Mouse (Mus musculus) NIH3T3 (cell line): ENCODE data around the gene Slc30a6.
"Not testable (repeated sequence)": the region's sequence is repeated elsewhere in the genome, so short reads cannot be mapped to it uniquely, and the experiment has no call there.

Source experiments
- DNase-seq: peaks from one replicate; pipeline ENCODE4 v3.0.0-alpha.2; 2012; ENCODE audit warnings: low read depth

Slc30a6 gene

GRCm38 (mm10) chr17:74449776-74450175, 54.4 kb downstream of the Slc30a6 start:
- no peak for DNase-seq

DNA sequence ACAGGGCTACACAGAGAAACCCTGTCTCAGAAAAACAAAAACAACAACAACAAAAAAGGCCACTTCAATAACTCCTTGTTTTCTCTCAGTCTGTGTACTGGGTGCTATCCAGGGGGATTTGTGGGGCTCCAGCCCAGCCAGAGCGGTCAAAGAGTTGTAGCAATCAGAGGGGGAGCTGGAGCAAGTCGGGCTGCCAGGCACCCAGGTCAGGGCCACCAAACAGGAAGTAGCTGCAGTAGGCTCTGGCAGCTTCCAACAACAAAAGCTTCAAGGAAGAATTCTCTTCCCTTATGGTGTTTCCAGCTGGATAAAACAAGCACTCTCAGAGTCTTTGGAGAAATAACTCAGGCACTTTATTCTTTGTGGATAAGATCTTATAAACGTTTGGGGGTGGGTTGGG, 58.5 kb downstream of the Slc30a6 start:
- DNase-seq, result no peak

- DNase-seq, result no peak
Measured at GRCm38 (mm10) chr17:74454660-74455059, 59.3 kb downstream of the Slc30a6 start.

- DNase-seq, result no peak
Measured at GRCm38 (mm10) chr17:74455426-74455825, 60.0 kb downstream of the Slc30a6 start.

DNA sequence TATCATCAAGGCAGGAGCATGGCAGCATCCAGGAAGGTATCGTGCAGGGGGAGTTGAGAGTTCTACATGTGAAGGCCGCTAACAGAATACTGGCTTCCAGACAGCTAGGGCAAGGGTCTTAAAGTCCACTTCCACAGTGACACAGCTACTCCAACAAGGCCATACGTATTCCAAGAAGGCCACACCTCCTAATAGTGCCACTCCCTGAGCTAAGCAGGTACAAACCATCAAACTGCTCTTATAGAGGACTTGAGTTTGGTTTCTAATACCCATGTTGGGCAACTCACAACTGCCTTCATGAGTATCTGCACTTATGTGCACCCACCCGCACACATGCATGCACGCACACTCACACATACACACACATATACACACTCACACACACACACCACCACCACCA, 61.4 kb downstream of the Slc30a6 start:
- no peak for DNase-seq

DNA sequence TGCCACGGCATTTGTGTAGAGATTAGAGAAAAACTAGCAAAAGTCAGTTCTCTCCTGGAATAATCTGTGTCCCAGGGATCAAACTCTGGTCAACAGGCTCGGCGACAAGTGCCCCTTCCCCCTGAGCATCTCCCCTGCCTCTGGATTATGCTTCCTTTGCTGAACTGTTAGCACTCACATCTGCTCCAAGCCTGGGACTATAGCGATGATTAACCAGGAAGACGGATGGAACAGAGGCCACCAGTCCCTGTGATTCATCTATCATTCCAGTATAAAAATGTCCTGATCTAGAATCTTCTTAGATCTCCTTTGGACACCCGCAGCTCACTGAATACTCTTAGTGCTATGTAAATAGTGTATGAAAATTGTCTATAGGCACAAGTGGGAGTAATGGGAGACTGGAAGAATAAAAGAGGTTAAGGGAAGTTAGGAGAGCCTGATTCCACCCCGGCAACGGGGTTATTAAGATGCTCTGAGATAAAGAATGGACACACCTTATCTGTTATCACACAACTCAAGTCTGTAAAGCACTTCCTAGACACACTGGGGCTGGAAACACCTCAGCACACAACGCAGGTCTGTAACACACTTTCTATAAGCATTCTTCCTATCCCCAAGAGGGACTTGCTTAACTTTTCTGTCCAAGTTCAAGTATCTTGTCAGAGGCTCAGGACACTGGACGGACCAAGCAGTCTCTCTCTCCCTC, 62.7 kb downstream of the Slc30a6 start:
- DNase-seq, result no peak

GRCm38 (mm10) chr17:74458711-74459408, 63.5 kb downstream of the Slc30a6 start, which contains the start of gene Nlrc4:
Gene Nlrc4, minus strand, starts transcription at chr17:74459142.
- no peak for DNase-seq

GRCm38 (mm10) chr17:74463510-74463909, 68.1 kb downstream of the Slc30a6 start:
- no peak for DNase-seq

DNA sequence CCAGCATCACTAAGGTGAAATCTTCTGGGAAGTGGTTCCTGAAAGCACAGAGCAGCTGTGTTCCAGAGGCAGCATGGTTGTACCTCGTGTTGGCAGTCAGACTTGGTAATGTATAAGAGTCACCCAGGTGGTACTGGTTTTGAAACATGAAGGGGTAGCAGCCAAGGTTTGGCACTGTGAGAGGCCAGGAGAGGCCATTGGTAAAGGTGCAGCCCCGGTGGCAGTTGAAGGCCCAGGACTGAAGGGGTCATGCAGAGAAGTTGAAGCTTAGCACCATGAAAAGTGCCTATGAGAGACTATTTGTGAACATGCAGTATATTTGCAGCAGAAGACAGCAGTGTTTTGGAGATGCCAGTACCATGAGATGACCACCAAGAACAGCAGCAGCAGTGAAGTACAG, 72.6 kb downstream of the Slc30a6 start:
- DNase-seq, result not testable (repeated sequence)

GRCm38 (mm10) chr17:74470133-74470532, 74.7 kb downstream of the Slc30a6 start:
- DNase-seq, result not testable (repeated sequence)
